Mouse (Mus musculus) testis, adult 2 months (tissue): ENCODE measurements at regions not wholly inside any gene's neighbourhood (a gene's known extent, or its start where the extent isn't known, plus 50 kb on each side); places are given as distances from the start of the nearest gene placed in this dataset.

ENCODE experiments used
- H3K27ac ChIP-seq: fragments of 200-500 bp; 2 replicates; pipeline ENCODE4 v1.5.1; 2012; ENCODE audit warnings: low read depth, low read length; ENCODE audit not compliant: control insufficient read depth, insufficient read depth
- H3K27me3 ChIP-seq: fragments of 200-500 bp; 2 replicates; pipeline ENCODE4 v1.6.1; 2012; ENCODE audit warnings: mild to moderate bottlenecking, low read length, moderate library complexity; ENCODE audit not compliant: control insufficient read depth, insufficient read depth
- H3K36me3 ChIP-seq: fragments of 200-500 bp; 2 replicates; pipeline ENCODE4 v1.6.1; 2012; ENCODE audit warnings: mild to moderate bottlenecking, low read length; ENCODE audit not compliant: control insufficient read depth, insufficient read depth
- H3K4me1 ChIP-seq: fragments of 200-500 bp; 2 replicates; pipeline ENCODE4 v1.6.1; 2012; ENCODE audit warnings: low read length; ENCODE audit not compliant: control insufficient read depth, insufficient read depth
- H3K4me3 ChIP-seq: fragments of 200-500 bp; 2 replicates; pipeline ENCODE4 v1.5.1; 2012; ENCODE audit warnings: low read depth, mild to moderate bottlenecking, low read length, moderate library complexity, mixed read lengths; ENCODE audit not compliant: control insufficient read depth
- CTCF ChIP-seq: fragments of 200-500 bp; IDR thresholded peaks from 2 replicates; pipeline ENCODE4 v1.5.1; 2012; ENCODE audit warnings: low read depth, mild to moderate bottlenecking, inconsistent platforms, low read length, moderate library complexity; ENCODE audit not compliant: control insufficient read depth, insufficient read depth, insufficient replicate concordance
- POLR2A ChIP-seq: fragments of 200-500 bp; IDR thresholded peaks from 2 replicates; pipeline ENCODE4 v1.6.1; 2012; ENCODE audit warnings: low read depth, mild to moderate bottlenecking, inconsistent platforms, low read length, moderate library complexity; ENCODE audit not compliant: control insufficient read depth

DNA sequence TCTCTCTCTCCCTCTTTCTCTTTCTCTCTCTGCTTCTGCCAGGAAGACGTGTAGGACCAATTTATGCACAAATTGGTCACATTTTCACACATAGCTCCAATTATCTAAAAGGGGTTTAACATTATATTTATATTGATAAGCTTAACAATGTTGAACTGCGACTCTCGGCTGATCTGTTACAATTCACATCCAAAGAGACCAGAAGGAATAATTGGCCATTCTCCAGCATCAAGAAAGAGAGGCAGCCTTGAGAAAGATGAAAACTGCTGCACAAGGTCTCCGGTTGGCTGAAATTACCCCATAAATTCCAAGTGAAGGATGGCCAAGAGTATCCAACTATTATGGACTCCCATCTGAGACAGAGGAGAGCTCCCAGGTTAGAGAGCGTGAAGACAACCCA lies 398.4 kb downstream of the Tshz3 start:
- no peak overlapping the region for H3K27ac ChIP-seq
- no peaks in the 10 kb centered on the region for H3K4me1 ChIP-seq
- H3K27me3 ChIP-seq: no peaks in the 10 kb centered on the region
- H3K4me3 ChIP-seq: no peak overlapping the region
- H3K36me3 ChIP-seq: no peaks in the 10 kb centered on the region
- no peak for TF ChIP-seq CTCF
- TF ChIP-seq POLR2A: no peak

DNA sequence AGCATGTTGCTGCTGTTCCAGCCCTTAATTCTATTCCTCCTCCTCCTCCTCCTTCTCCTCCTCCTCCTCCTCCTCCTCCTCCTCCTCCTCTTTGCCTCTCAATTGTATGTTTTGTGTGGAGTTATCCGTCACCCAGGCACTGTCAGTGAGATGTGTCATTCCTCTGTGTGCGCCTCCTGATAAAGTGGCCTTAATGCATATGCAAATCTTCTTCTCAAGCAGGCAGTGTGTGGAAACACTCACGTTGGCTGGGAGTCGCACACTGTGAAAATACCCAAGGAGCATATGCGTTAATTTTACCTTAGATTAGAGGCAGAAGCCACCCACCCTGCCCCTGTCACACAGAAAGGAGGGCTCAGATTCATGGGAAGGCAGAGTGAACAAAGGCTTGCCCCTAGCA lies 401.0 kb downstream of the Tshz3 start:
- Histone ChIP-seq H3K4me3 (no peak overlapping the region), H3K27me3 (no peaks in the 10 kb centered on the region), H3K4me1 (no peaks in the 10 kb centered on the region), H3K36me3 (no peaks in the 10 kb centered on the region), H3K27ac (no peak overlapping the region)
- TF ChIP-seq CTCF (no peak), POLR2A (no peak)

DNA sequence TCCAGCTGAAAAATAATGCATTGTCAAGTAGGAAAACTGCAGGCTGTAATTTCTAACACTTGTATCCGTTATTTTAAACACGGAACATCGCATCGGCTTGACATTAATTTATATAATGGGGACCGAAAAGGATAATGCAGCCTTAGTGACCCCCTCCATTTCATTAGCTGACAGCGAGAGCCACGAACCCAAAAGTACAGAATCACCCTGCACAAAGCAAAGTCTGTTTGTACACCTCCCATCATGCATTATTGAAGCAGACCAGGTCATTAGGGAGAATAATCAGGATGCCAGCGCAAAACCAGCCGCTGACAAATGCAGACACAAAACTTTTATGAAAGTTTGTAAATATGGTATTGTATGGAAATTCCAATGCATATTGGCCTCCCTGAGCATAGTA lies 406.8 kb downstream of the Tshz3 start:
- Histone ChIP-seq H3K36me3 (no peaks in the 10 kb centered on the region), H3K27me3 (no peaks in the 10 kb centered on the region), H3K27ac (no peak overlapping the region), H3K4me1 (peaks cover 3% of the 10 kb centered on the region), H3K4me3 (no peak overlapping the region)
- TF ChIP-seq POLR2A (no peak), CTCF (no peak)

DNA sequence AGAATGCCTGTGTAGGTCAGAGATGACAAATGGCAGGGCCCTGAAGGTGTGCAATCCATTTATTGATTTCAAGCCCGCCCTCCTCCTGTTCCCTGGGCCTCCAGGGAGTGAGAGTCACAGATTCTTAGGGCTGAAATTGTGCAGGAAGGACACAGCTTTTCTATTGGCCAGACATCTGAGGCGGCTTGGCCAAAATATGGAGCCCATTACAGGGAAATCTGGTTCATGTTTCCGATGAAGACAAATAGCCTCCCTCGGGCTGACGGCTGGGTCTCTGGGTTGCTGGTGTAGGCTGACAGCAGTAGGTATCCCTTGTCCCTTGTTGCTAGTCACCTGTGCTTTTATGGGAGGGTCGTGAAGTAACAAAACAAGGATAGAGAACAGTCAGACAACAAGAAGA lies 413.2 kb downstream of the Tshz3 start:
- no peak overlapping the region for H3K27ac ChIP-seq
- no peak overlapping the region for H3K4me3 ChIP-seq
- TF ChIP-seq CTCF (no peak), POLR2A (no peak)
- no peaks in the 10 kb centered on the region for H3K27me3 ChIP-seq
- H3K36me3 ChIP-seq: no peaks in the 10 kb centered on the region
- H3K4me1 ChIP-seq: peaks cover 3% of the 10 kb centered on the region

DNA sequence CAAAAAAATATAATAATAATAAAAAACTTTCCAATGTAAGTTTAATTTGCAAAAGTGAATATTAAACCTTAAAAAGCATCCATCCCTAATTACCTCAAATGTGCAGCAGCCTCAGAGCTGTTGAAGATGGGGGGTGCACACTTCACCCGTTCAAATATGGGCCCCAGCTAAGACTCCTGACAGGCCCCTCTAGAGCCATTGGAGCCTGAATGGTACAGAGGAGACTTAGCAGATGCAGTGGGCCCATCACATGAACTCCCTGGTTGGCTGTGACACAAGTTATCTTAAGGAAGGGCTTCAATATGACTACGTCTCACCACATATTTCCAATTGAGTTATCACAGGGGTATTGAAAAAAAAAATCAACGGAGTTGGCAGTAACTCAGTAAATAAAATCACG lies 422.9 kb downstream of the Tshz3 start:
- H3K4me3 ChIP-seq: no peak overlapping the region
- no peak for TF ChIP-seq CTCF
- no peak for TF ChIP-seq POLR2A
- H3K4me1 ChIP-seq: no peaks in the 10 kb centered on the region
- H3K27ac ChIP-seq: no peak overlapping the region
- H3K27me3 ChIP-seq: no peaks in the 10 kb centered on the region
- no peaks in the 10 kb centered on the region for H3K36me3 ChIP-seq

DNA sequence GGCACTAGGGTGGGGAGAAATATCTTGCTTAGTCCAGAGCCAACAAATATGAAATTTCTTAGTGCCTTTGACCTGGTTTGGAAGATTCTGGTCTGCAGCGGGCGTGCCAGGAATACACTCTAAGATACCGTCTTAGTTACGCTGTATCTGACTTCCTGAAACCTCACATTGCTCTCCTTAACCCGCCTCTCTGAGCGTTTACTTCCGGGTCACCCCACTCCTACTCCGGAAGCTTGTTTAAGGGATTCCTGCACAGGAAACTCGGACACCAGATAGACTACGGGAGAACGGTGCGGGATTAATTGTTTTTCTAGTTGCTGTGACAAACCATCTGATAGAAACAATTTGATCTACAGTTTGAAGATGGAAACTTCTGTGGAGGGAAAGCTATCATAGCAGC lies 442.3 kb downstream of the Tshz3 start:
- TF ChIP-seq POLR2A (no peak), CTCF (no peak)
- H3K36me3 ChIP-seq: no peaks in the 10 kb centered on the region

DNA sequence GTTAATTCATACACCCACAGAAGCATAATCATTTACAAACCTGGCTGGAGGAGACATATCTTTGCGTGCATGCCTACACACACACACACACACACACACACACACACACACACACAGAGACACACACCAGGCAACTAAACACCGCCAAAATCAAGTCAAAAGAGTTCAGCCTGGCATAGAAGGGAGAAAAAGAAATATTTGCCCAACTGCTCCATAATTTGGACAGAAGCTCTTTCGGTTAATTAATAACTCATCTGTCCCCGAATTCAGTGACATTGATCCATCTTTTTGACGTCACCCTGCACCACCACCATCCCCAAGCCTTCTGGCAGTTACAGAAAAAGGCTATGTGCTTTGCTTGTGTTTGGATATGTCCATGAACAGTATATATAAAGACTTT lies 444.9 kb downstream of the Tshz3 start:
- Histone ChIP-seq H3K4me1 (peaks cover 6% of the 10 kb centered on the region), H3K27ac (no peak overlapping the region), H3K27me3 (no peaks in the 10 kb centered on the region), H3K4me3 (no peak overlapping the region), H3K36me3 (no peaks in the 10 kb centered on the region)
- TF ChIP-seq CTCF: no peak

More for the DNA sequence above, 442.3 kb downstream of the Tshz3 start:
- Histone ChIP-seq H3K27ac (peak overlapping the region; percentile 55), H3K4me1 (peaks cover 4% of the 10 kb centered on the region), H3K4me3 (peak overlapping the region; percentile 89), H3K27me3 (no peaks in the 10 kb centered on the region)

DNA sequence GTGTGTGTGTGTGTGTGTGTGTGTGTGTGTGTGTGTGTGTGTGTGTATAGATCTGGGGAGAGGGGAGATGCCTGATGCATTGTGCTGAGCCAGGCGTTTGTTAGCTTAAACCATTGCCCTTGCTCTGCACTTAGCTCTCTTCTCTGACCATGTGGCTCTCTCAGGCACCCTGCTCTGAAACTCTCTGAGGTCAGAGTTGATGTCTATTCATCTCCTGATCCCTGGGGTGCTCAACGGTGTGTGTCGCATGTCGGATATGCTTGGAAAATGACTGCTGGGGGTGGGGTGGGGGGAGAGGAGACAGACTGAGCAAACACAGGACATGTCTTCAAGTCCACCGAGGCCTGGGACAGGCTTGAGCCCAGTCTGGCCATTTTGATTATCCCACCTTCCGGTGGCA lies 446.4 kb downstream of the Tshz3 start:
- Histone ChIP-seq H3K4me1 (peaks cover 6% of the 10 kb centered on the region), H3K4me3 (no peak overlapping the region), H3K36me3 (no peaks in the 10 kb centered on the region), H3K27me3 (no peaks in the 10 kb centered on the region), H3K27ac (no peak overlapping the region)
- TF ChIP-seq POLR2A: no peak
- no peak for TF ChIP-seq CTCF
